Mouse (Mus musculus) gonadal fat pad, adult 2 months (tissue): ENCODE results near the gene Lipn. TPM values are rescaled to one million over a fixed set of nuclear protein-coding genes. Genes with fewer than 3 reads are reported as not detected.
A peak's percentile ranks its signal among the peaks of the same experiment; 100 is the strongest.

Experiments used
- DNase-seq: peaks from one replicate; pipeline ENCODE4 v3.0.0-alpha.2; 2012; ENCODE audit warnings: low read depth
- polyA plus RNA-seq: library from polyadenylated mRNA; depleted of rRNA; stranded (reverse); fragments of >200 nt; gene quantifications from 2 replicates; pipeline ENCODE4 v1.2.3, GENCODE M21; 2012; rRNA removed

Gene Lipn
- not detected in 2 replicates for polyA plus RNA-seq

DNA sequence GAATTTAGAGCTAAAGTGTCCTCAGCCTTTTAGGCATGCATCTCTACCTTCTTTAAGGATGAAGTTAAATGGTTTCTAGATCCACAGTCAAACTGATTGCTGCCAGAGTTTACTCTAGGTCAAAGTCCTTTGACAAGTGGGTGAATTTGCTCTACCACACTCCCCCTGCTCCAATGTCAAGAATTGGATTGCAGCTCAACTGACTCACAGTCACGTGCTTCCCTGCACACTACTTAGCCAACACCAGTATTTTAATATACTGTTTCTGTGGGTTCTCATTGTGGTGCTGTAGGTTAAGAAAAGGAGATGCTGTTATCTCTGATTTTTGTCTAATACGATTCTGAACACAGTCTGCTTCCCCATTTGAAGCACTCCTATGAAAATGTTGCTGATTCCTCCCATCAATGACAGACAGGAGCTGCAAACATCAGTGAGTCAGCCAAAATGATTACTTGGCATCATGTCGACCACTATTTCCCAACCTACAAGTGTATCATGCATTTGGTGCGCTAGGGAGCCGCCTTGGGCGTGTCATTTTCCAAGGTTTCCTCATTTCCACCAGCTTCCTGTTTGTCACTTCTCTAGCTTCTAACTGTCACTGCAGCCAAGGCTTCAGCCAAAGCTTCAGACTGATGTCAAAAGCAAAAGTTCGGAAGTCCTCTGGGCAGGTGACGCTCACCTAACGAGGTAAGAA is at the start of gene Lipn:
Gene Lipn, plus strand, starts transcription at position 580 of the 694 bp plus-strand sequence.
- no peak for DNase-seq

DNA sequence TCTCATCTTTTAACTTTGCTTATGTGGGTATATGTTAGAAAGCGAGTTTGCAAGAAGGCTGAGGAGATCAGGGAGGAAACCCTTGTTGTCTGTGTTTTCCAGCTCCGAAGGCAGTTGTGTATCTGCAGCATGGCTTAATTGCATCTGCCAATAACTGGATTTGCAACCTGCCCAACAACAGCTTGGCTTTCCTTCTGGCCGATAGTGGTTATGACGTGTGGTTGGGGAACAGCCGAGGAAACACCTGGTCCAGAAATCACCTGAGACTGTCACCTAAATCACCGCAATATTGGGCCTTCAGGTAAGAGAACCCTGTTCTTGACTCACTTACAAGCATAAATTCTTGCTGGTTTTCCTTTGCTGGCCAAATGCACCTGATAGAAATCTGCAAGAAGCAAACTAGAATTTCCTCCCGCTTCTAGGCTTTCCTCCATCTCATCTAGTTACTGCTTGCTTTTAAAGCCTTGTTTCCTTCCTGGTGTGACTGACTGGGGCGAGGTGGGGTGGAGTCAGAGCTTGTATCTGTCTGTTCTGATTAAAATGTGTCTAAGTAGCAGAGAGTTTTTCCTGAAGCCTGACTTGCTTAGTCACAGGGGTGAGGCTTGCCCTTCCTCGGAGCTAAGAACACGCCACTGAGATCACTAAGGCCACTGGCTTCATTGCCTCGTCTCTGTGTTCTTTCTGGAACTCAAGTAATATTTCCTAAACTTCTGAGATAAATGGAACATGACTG is 45.6 kb upstream of the Lipn start:
- DNase-seq = no peak

DNA sequence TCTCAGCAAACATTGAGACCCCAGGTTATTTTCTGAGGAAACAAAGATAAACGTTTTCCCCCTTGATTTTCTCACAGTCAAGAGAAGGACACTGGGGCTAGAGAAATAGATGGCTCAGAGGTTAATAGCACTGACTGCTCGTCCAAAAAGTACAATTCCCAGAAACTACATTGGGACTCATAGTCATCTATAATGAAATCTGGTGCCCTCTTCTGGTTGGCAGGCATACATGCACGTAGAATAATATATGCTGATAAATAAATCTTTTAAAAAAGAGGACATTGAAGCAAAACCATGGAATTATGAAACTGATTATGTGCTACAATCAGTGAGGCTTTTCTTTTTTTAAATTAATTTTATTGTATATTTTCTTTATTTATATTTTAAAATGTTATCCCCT is 44.4 kb upstream of the Lipn start:
- no peak for DNase-seq

DNA sequence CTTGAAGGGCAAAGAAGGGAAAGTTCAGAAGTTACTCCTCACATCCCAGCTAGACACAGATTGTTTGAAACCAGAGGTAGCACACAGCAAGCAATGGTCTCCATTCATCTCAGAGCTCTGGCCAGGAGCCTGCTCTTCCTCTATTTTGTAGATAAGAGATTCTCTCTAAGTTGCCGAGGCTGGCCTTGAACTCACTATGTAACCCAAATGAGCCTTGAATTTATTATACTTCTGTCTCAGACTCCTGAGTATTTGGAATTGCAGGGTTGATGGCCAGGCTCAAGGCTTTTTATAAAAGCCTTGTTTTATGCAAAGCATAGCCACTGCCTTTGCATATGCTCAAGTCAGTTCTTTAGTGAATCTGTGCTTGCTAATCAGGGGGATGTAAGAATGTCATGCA is 27.4 kb upstream of the Lipn start:
- no peak for DNase-seq

DNA sequence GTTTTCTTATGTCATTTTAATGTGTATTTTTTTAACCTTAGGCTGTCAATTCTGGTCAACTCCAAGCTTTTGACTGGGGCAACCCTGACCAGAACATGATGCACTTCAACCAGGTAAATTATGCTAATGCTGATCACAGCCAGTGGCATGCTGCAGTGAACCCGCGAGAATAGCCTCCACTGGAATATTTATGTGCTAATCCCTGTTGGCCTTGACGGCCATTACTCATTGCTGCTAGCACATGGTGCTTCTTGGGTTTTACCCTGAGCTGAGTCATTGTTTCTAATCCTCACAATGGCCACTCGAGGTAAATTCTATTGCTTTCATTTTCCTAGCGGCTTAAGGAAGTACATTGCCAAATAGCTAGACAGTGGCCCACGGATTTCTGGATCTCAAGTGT is 24.1 kb upstream of the Lipn start:
- DNase-seq = peak; percentile 62

DNA sequence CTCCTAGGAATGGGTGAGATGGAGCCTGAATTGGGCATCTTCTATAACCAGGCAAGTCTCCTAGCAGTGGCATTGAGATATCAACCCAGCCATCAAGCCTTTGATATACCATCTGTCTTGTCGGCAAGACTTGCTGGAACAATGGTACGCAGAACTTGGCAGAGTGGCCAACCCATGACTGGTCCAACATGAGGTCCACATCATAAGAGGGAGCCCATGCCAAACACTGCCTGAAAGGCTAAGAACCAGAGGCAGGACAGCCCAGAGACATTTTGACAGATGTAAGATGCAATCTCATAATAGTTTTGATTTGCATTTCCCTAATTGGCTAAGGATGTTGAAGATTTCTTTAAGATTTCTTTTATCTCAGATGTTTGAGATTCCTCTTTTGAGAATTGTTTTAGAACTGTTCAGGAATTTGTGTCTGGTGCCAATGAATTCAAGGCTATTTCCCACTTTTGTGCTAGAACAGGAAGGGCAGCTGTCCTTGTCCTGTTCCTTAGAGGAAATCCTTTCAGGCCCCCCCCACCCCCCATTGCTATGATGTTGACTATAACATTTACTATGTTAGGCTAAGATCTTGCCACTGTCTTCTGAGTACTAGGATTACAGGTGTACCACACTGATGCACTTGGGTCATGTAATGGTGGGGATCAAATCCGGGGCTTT is 17.7 kb upstream of the Lipn start:
- DNase-seq = no peak

DNA sequence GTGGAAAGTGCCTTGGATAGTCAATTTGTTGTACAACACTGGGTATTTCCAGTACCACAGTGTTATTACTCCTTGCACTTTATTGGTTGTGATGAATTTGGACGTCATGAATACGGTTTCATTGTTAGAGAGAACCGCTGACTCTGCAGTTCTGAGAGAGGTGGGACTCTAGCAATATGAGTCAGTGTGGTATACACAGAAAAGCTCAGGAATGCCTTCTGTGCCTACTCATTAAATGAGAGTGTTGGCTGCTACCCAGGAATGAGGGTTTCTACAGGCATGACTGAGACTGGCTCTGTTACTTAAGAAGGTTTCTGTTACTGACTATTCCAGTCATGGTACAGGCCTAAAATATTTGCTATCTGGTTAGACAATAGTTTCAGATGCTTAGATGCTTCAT is 15.7 kb upstream of the Lipn start:
- no peak for DNase-seq

DNA sequence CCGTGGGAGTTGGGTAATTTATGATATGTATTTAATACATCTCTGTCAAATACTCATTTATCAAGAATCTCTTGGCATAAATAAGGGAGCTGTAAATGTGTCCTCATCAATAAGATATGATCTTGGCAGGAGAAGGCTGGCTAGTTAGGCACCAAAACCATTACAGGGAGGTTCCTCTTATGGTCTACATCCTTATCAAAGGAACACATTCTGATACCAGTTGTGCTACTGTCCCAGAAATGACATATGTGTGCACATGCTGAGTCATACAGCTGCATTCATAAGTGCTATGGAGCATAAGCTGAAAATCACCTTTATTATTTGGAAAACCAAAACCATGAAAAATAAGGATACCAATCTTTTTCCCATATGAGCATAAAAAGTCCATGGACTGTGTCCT is 3.6 kb upstream of the Lipn start:
- no peak for DNase-seq

DNA sequence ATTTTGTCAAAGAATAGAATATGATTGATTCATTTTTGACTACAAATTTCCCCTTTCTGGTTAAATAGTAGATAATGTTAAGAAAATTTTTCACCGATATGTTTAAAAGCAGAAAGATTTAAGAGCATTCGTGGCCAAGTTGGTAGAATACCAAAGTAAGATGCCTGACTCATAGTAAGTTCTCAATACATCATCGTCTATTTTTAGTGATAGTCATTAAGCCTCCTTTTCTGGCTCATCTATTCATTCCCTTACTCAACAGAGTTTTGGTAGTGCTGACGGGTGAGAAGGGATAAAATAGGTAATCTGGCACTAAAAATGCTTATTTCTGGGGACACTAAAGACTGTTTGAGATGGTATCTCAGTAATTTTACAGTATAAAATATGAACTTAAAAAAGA is 3.1 kb upstream of the Lipn start:
- DNase-seq = no peak

DNA sequence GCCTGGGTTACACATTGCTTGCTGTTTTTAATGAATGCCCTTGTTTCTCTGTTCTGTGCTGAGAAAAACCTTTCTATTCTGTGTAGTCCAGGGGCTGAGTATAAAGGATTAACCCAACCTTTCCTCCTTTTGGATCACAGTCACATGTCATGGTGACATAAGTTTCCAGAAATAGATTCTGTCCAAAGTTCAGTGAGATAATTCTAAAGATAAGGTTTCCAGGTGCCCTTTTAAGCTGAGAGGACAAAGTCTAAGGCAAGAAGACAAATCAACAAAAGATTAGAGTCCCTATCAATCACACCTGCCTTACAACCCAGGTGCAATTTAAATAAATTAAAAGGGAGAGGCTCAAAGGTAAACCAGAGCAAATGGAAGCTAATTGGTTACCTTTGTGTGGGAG is 7.1 kb downstream of the Lipn start:
- DNase-seq = no peak

DNA sequence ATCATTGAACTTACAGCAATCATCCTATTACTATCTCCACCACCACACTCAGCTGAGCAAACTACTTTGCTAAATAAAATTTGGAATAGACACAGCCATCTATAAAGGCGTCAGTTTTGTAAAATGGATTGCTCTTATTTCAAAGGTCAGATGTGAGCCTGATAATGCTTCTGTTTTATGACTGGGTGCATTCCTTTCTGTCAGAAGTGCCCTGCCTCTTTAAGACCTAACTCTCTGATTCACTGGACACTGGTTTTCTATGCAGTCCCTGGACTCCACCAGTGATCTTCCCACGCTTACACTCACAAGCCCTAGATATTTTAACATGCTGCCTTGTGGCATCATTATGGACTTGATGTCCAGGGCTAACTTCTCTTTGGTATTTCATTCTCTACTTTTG is 11.0 kb downstream of the Lipn start:
- no peak for DNase-seq

DNA sequence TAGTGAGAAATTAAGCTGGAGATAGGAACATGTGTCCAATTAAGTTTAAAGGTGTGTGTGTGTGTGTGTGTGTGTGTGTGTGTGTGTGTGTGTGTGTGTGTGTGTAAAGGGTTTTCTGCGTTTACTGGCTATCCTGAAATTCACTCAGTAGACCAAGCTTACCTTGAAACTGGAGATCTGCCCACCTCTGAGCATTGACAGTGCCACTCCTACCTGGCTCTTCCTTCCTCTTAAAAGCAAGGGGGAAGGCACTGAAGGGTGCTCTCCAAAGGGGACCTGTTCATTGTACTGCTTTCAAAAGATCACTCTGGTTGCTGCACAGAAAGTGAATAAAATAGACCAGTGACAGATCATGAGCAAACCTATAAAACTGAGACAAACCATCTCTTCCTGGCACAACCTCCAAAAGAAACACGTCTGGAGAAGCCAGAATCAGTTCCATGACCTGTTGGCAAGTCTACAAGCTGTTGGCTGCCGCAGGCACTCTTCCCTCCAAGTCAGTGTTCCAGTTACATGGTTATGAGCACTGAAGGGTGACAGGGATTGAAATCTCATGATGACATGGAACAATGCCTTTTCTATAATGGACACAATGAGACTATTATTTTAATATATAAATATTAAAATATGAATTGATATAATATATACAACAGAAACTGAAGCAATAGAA is 22.0 kb downstream of the Lipn start:
- no peak for DNase-seq

DNA sequence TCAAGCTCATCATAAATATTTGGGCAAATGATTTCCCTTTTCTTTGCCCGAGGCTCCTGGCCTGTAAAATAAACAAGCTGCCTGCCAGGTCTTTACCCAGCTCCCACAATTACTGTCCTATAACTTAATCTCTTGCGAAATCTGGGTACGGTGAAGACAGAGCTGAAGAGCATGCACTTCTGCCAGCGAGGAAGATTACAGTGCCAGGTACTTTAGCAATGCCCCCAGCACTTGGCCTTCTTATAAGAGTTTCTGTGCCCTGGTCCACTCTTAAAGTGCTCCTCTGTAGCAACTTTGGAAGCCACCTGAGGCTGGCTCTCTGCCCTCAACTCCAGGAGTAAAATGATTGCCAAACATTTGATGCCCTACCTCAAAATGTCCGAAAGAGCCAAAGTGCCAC is 28.2 kb downstream of the Lipn start:
- peak; percentile 99 for DNase-seq

DNA sequence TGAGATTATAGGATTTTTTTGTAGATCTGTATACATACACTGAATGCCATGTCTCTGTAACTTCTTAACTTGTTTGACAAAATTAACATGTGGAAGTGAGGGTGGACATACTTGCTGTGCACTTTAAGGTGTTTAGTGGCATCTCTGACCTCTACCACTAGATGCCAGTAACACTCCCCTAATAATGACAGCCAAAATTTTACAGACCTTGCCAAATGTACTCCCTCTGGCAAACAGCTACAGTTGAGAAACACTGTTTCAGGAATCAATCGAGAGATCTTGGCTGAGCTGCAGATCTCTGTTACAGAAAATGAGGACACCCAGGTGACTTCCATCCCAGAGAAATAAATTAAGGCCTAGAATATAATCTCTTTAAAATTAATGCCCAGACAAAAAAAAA is 29.1 kb downstream of the Lipn start:
- peak; percentile 93 for DNase-seq

DNA sequence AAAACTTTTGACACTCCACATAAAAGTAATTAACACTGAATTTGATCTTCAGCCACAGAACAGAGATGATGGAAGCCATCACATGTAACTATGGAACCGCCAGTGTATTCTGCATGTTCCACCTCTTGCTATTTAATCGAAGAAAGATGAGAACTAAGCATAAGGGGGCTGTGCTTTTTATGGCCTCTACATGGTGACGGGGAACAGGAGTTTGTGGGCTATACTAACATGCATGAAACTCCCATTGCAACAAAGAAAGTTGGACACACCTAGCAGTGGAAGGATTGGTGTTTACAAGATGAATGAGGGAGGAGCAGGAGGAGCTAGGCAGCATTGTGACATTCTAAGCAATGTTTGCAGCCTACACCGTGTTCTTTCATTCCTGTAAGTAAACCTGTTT is 33.5 kb downstream of the Lipn start, which contains the start of gene Lipm:
Gene Lipm, plus strand, starts transcription at position 301 of the 400 bp plus-strand sequence.
- no peak for DNase-seq

DNA sequence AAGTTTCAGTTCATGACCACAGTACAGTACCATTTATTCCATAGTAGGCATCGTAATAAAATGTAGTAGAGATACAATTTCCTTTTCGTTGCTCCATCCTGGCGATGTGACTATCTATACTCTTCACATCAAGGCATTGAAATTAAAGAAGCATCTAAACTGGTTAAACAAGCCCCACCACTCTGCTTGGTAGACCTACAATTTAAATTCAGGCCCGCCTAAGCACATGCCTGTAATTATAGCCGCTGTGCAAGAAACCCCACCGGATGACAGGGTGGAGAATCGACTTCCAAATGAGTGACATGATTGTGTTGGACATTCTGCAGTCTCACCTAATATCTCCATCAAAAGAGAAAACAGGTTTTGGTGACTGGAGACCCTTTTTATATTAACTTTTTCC is 34.7 kb downstream of the Lipn start:
- DNase-seq = no peak

DNA sequence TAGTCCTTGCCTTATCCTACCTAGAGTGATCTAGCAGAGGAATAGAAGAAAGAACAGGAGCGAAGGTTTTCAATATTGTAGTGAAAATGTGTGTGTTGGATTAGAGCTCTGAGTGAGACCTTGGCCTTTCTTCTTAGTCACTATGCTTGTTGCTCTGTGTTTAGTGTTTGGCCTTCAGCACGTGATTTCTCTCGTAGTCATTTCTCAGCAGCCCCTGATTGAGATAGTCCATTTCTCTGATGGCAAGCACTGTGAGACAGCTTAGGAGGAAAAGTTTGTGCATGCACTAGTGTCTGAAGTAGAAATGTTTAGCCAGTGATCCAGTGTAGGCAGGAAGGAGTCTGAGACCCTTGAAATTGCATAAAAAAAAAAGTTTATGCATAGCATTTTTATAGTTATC is 37.7 kb downstream of the Lipn start:
- DNase-seq = no peak

DNA sequence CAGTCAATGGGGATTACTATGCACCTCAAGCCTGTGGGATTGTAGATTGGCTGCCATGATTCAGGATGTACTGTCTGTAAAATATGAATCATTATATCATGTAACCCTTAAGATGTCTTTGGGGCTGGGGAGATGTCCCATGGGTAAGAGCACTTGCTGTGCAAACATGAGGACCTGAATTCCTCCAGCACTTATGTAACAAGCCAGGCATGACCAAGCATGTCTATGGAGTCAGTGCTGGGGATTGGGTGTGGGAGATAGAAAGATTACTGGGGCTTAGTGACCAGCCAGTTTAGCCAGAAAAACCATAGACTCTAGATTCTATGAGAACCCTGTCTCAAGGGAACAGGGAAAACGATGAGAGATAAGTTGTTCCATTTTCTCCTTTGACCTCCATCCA is 51.9 kb downstream of the Lipn start:
- peak; percentile 97 for DNase-seq

DNA sequence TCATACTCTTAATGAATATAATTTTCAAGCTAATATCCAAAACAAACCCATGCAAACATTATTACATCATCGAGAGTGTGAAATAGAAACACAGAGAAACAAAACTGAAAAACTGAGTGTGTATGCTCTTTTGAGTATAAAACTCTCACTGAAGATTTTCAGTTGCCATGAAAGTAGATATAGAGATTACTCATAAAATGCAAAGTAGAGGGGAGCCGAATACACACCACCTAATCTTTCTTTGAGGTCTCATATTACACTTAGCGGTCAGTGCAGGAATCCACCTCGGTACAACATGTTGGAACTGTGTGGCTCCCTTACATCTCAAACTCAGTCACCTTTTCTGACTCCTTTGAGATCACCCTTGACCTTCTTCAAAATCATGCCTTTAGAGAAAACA is 52.5 kb downstream of the Lipn start:
- DNase-seq = no peak

DNA sequence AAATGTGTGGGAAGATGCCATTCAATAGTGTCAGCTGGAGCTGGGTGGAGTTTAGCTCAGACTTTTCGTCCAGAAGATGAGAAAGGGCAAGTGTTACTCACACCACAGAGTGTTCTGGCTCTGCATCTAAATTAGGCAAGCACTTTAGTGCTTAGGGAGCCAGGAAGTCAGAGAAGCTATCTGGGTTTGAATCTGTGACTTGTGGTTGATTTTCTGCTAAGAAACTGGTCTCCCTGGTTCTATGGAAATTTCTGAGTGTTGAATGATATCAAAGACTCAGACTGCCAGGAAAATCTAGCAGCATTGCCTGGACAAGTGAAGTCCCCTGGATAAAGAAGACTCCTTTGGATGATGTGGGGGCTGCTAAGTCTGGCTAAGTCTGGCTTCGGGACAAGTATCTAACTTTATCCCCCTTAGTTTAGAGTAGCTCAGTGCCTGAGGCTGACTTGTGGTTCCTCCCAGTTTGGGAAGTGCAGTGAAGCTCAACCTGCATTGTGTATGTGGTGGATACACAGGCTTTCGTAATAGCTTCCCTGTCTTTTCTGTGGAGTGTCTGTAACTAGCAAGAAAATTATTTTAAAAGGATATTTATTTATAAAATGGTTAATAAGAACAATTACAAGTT is 53.1 kb downstream of the Lipn start:
- peak; percentile 80 for DNase-seq
